Mouse (Mus musculus) bone marrow macrophage, adult 2 months (primary cell): ENCODE measurements around the gene Mfap1a.

Source experiments
- CTCF ChIP-seq: IDR thresholded peaks from 2 replicates; pipeline ENCODE4 v1.5.1; 2012; ENCODE audit warnings: low read depth, mild to moderate bottlenecking, low read length, moderate library complexity
- POLR2A ChIP-seq: IDR thresholded peaks from 2 replicates; pipeline ENCODE4 v1.6.1; 2012; ENCODE audit warnings: mild to moderate bottlenecking, low read depth, low read length, borderline replicate concordance

DNA sequence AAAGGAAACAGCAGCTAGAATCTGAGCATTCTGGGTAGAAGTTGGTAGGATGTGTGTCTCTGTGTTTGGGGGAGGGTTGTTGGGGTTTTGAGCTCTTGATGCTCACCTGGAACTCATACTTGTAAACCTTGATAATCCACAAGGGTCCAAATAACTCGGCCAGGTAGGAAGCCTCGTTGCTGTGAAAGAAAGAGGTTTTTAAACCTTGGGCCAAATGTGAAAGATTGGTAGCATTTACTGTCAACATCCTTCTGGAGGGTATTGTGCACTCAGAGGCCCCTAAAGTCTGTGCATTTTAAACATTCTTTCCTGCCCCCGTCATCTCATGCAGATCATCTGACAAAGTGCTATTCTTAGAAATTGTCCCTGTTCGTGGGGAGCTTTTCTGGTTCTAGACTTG, 53.5 kb downstream of the Mfap1a start, which contains the start of gene Hypk:
- TF ChIP-seq CTCF (no peak), POLR2A (no peak)
